Mouse (Mus musculus) inflammation-experienced regulatory T-cells, adult 16 weeks (primary cell): ENCODE measurements around the gene Gm9125. TPM values are rescaled to one million over a fixed set of nuclear protein-coding genes. Genes with fewer than 3 reads are reported as not detected.

Experiments used
- polyA plus RNA-seq: library from polyadenylated mRNA; unstranded; fragments of 100-300 nt; shearing (Covaris generic); gene quantifications from one replicate; pipeline ENCODE4 v1.2.1, GENCODE M21; 2017

The Gm9125 gene
- not detected for polyA plus RNA-seq

DNA sequence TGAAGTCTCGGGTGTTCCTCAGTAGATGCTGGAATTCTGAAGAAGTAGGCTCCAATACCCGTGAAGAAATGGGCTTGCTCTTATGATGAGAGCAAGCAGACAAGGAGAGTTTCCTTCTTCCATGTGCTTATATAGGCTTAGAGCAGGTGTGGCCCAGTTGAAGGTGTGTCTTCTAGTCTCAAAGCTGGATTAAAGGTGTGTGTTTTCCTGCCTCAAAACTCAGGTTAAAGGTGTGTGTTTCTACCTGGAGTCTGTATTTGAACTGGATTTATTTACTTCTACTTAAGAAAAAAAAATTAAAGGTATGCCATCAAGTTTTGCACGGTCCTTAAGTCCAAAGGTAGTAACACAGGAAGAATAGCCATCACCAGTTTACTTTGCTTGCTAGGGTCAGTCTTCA lies at the start of gene Gm9125:
Gene Gm9125 (minus strand): TSS at position 101 of the 400 bp plus-strand sequence.

DNA sequence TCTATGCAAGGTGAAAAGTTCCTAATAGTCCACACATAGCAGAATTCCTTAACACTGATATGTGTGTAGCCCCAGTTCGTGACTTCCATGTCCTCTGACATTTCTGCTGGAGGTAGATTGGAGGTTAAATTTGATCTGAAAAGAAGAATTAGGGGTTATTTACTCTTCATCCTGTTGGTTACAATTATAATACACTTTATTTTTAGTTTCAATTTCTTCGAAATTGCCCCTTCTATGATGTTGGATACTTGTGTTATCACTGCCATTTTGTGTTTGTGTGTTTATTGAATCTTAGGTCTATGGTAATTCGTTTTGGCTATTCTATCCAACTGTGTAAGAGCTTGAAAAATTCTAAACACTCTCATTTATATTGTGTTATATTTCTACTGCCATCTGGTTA lies 17.9 kb upstream of the Gm9125 start, which contains the start of gene Gm10697:
Gene Gm10697 (minus strand): TSS at position 101 of the 400 bp plus-strand sequence.

Other genes with a start within 250 kb of the Gm9125 start
- not detected for gene Tdpoz3, start 228.9 kb downstream of the Gm9125 start, polyA plus RNA-seq
- gene Gm9117, start 111.3 kb downstream of the Gm9125 start, polyA plus RNA-seq = not detected
- gene Tdpoz5, start 93.6 kb downstream of the Gm9125 start, polyA plus RNA-seq = not detected
- gene Gm10697, start 17.8 kb upstream of the Gm9125 start, polyA plus RNA-seq = not detected
- 0.21 TPM for gene Gm10696, start 123.3 kb upstream of the Gm9125 start, polyA plus RNA-seq
- not detected for gene Gm5286, start 141.8 kb upstream of the Gm9125 start, polyA plus RNA-seq
- gene Gm4778, start 209.2 kb upstream of the Gm9125 start, polyA plus RNA-seq = not detected